Mouse (Mus musculus): ENCODE measurements at regions not wholly inside any gene's neighbourhood (a gene's known extent, or its start where the extent isn't known, plus 50 kb on each side); places are given as distances from the start of the nearest gene placed in this dataset.

DNA sequence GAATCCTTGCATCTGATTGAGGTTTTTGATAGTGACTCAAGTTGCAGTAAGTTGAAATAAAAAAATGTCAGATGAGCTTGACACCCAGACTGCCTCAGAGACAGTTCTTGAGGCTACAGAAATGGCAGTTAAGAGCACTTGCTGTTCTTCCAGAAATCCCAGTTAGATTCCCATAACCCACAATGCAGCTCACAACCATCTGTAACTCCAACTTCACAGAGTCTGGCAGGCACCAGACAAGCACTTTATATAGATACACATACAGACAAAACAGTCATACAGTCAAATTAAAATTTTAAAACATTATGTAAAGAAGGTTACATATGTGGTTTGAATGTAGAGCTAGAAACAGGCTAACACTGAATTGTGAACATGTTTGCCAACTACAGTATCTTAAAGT, 786.2 kb downstream of the Slc16a7 start:
- no peak for DNase-seq (ENCODE audit: low spot score in 2 of 2)

DNA sequence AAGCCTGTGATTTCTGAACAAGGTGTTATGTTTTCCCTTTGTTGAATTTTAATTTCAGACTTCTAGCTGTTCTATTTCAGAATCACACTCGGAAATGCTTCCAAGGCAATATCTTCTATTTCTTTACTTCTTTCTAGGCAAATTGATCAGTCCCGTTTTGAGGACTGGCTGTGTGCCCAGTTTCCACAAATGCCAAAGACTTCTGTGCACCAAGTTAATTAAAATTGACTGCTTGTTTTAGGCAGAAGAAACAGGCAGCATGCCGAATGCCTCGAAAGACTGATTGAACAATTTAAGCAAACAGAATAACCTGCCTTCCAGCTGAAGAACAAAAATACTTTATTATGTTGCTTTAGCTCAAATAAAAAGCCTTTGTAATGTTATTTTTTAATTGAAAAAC, 818.5 kb downstream of the Slc16a7 start:
- peak; percentile 70 to 85 for DNase-seq (ENCODE audit: low spot score in 2 of 2)

DNA sequence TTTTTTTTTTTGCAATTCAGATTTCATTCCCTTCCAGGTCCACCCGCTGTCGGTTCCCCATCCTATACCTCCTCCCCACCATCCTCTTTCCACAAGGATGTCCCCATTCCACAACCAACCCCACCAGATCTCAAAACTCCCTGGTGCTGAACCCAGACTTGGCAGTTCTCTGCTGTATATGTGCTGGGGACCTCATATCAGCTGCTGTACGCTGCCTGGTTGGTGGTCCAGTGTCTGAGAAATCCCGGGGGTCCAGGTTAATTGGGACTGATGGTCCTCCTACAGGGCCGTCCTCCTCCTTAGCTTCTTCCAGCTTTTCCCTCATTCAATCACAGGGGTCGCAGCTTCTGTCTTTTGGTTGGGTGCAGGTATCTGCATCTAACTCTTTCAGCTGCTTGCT, 825.6 kb downstream of the Slc16a7 start:
- no peak for DNase-seq (ENCODE audit: low spot score in 2 of 2)

DNA sequence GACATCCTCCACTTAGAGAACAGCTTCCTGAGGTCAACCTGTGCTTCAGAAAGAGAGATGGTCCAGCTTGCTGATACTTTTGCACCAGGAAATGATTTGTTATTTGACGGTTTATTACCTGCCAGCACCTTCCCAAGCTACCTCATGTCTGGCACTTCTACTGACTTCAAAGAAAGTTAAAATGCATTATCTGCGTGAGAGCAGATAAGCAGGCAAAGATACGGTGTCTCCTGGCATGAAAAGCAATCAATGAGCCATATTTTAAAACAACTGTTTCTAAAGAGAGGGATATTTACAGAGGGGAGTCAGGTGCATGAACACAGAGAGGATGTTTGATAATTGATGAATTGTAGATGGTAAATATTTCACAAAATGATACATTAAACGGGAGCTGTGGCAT, 861.1 kb downstream of the Slc16a7 start:
- DNase-seq (ENCODE audit: low spot score in 2 of 2): no peak
